Mouse (Mus musculus) C2C12 (cell line): ENCODE data around the gene Rhoh.

Experiments
- CTCF ChIP-seq: IDR thresholded peaks from one replicate; pipeline ENCODE4 v1.5.1; 2011; ENCODE audit not compliant: control insufficient read depth, insufficient read depth, insufficient read length
- MAX ChIP-seq: IDR thresholded peaks from one replicate; pipeline ENCODE4 v1.6.1; 2011; ENCODE audit warnings: mild to moderate bottlenecking, control low read depth
- USF1 ChIP-seq: IDR thresholded peaks from one replicate; pipeline ENCODE4 v1.6.1; 2011; ENCODE audit warnings: low read depth, mild to moderate bottlenecking, control low read depth, moderate library complexity

GRCm38 (mm10) chr5:65937011-65937726 lies 76.2 kb downstream of the Rhoh start:
- no peak for TF ChIP-seq CTCF
- TF ChIP-seq MAX, result no peak
- no peak for TF ChIP-seq USF1
